Mouse (Mus musculus) induced T-regulatory cell, adult 2 months (primary cell): ENCODE measurements around the gene B4galt7.
"Not testable (repeated sequence)": the region's sequence is repeated elsewhere in the genome, so short reads cannot be mapped to it uniquely, and the experiment has no call there.

Source experiments
- DNase-seq: peaks from one replicate; pipeline ENCODE4 v3.0.0-alpha.2; 2012; ENCODE audit warnings: low read depth

Gene B4galt7

GRCm38 (mm10) chr13:55599566-55600540, at the start of gene B4galt7:
Gene B4galt7 (plus strand): TSS chr13:55599896.
- DNase-seq = peak; percentile 85

DNA sequence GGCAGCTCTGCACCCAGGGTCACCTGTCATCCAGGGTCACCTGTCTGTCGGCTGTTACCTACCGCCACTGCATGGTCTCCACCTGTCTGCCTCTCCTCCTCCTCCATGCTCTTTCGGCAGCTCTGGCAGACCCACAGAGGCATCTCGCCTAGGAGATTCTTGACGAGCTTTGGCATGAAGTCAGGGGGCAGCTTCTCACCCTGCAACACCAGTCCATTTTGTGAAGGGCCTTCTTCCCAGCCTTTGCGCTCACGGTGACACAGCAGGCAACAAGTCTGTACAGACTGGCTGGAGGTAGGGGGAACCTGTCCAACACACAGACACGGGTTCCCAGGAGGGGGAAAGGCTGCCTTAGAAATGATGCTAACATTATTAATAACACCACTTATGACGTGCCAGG, 43.8 kb upstream of the B4galt7 start:
- DNase-seq = no peak

DNA sequence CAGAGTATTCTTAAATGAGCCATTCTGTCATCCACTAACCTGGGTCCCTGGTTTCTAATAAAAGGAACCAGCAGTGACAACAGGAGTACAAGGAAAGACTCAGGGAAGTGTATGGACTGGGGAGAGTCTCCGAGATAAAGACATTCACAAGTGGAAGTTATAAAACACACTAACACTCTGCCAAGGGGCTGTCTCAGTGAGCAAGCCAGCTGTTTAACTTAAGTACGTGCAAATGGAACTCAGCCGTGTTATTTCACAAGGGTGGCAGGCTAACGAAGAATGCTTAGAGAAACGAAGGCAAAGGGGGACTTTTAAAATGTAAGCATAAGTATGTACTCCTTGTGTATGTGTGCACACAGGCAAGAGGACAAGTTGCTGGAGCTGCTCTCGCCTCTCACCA, 42.2 kb upstream of the B4galt7 start:
- no peak for DNase-seq

GRCm38 (mm10) chr13:55563266-55563879, 36.3 kb upstream of the B4galt7 start:
- no peak for DNase-seq

- DNase-seq = no peak
Observed at GRCm38 (mm10) chr13:55567001-55567400, 32.7 kb upstream of the B4galt7 start.

GRCm38 (mm10) chr13:55567949-55568348, 31.7 kb upstream of the B4galt7 start:
- DNase-seq = no peak

DNA sequence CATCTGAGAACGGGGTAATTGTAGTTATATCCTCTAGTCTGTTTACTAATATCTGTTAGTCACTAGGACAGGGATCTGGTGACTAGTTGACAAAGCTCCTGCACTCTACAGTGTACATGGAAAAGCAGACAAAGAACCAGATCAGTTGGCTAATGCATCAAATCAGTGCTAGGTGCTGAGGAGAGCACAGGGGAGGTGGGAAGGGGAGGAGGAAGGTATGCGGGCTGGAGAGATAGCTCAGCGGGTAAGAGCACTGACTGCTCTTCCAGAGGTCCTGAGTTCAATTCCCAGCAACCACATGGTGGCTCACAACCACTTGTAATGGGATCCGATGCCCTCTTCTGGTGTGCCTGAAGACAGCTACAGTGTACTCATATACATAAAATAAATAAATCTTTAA, 31.2 kb upstream of the B4galt7 start:
- not testable (repeated sequence) for DNase-seq

DNA sequence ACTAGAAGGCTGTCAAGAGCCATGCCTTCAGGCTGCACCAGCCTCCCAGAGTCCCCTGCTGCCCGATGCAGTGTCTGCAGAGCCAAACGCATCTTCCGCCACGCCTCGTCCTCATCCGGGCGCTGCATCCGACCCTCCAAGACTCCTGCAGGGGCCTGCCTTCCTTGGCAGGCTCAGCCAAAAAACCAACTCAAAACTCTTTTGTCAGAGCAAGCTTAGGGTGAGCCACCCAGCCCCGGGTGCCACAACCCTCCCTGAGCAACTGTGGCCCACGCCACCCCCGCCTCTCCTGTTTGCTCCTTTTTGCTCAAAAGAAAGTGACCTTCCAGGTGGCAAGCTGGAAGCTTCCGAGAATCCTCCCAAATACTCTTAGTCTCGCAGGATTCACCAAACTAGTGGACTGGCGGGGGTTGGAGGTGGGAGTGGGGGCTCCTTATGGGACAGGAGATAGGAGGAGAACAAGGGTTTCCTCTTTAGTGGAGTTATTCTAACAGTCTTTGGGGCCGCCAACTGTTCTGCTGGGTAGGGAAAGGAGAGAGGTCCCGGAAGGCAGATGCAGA, 29.9 kb upstream of the B4galt7 start:
- DNase-seq = peak; percentile 36

DNA sequence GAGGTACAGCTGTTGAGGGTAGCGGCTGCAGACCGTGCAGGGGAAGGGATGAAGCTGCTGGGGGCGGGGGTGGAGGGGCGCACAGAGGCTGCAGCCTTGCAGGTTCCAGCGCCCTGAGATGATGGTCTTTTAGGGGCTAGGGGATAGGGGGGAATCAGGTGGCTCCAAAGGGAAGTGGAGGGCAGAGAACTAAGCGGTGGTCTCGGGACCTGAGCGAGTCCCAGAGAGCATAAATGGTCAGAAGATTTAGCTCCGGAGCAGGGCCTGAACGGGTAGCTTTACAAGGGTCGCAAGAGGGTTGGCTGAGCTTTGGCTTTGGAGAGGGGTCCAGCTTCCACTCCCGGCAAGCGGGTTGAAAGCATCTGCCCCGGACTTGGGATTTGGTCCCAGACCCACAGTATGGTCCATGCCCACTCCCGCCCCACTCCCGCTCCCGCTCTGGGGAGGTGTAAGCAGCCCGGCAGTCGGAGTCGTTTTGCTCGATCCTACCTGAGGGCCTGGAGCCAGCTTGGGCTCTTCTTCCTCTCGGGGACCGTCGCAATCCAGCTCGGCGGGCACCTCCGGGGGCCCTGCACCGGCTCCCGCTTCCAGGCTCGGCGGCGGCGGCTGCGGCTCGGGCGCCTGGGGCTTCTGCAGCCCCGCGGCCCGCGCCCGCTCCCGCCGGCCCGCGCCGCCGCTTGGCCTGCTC, 29.3 kb upstream of the B4galt7 start:
- peak; percentile 43 for DNase-seq

- peak; percentile 95 for DNase-seq
Observed at GRCm38 (mm10) chr13:55571027-55571751, 28.5 kb upstream of the B4galt7 start, which contains the start of gene Fam193b. Gene Fam193b (minus strand): TSS chr13:55571120.

DNA sequence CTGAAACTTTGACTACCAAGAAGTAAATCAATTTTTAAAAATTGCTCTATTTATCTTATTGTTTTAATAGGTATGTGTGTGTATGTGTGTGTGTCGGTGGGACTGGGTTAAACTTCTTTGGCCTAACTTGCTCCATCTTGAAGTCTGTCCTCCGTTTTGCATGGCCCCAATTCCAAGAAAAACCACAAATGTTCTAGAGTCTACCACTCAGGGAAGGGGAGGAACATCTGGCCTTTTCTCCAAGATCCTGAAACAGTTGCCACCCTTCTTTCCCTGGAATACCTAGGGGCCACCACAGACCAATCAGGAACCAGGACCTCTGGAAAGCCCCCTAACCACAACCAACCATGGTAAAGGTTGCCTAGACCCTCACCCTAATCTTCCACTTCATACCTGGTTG, 27.7 kb upstream of the B4galt7 start:
- peak; percentile 27 for DNase-seq

DNA sequence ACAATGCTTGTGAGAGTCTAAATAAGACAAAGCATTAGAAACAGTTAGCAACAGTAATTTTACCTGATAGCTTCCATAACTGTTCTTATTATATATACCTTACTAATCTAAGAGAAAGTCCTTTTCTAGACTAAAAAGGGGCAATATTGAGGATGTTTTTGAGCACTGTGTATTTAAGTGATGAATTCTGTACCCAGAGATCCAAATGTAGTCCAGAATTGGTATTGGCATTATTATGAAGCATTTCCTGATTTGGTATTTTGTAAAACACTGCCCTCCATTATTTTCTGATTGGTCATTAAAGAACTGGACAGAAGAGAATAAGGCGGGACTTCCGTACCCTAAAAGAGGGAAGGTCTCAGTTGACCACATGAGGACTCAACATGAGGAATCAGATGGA, 26.3 kb upstream of the B4galt7 start, which contains the start of gene Tmed9:
TSS of gene Tmed9 (plus strand) at position 301 of the 400 bp plus-strand sequence.
- DNase-seq = no peak

- DNase-seq = peak; percentile 41
Observed at GRCm38 (mm10) chr13:55574321-55574720, 25.4 kb upstream of the B4galt7 start.

DNA sequence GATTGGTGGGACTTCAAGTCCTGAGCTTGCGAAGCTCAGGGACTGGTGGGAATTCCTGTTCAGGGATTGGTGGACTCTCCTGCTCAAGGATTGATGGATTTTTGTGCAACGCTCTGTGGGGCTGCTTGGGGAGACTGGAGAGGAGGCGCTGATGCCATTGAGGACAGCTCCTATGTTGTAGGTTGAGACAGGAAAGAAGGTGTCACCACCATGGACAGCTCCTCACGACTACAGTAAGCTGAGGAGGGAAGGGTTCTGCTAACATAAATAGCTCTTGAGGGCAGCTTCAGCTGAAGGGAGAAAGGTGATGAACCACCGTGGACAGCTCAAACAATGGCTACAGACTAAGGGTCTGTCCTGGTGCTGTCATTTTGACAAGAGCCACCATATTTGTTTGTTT, 23.8 kb upstream of the B4galt7 start:
- DNase-seq = peak; percentile 50

DNA sequence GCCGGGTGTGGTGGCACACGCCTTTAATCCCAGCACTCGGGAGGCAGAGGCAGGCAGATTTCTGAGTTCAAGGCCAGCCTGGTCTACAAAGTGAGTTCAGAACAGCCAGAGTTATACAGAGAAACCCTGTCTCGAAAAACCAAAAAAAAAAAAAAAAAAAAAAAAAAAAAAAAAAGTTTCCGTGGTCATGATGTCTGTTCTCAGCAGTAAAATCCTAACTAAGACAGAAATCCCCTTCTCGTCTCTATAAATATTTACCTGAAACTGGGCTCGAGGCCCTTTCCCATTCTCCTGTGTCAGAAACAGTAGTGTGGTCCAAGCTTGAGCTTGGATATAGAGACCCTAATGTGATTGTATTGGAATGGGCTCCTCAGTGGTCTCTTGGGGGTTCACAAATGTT, 22.8 kb upstream of the B4galt7 start:
- not testable (repeated sequence) for DNase-seq

DNA sequence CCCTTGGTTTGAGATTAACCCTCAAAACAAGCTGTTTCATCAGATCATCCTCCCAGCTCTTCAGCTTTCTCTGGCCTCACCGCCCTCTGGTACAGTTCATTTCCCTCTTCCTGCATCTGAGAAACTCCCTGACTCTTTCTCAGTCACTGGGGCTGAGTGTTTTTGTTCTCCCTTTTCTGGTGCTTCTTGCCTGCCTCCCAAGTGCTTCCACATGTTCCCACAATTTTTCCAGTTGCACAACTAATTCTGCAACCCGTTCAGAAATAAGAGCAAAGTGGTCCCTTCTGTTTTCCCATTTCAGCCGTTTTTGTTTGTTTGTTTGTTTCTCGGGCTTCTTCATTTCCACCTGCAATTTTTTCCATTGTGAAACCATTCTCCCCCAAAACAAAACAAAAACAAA, 21.6 kb upstream of the B4galt7 start:
- DNase-seq = no peak

- DNase-seq = peak; percentile 27
Observed at GRCm38 (mm10) chr13:55591961-55592490, 7.7 kb upstream of the B4galt7 start.

DNA sequence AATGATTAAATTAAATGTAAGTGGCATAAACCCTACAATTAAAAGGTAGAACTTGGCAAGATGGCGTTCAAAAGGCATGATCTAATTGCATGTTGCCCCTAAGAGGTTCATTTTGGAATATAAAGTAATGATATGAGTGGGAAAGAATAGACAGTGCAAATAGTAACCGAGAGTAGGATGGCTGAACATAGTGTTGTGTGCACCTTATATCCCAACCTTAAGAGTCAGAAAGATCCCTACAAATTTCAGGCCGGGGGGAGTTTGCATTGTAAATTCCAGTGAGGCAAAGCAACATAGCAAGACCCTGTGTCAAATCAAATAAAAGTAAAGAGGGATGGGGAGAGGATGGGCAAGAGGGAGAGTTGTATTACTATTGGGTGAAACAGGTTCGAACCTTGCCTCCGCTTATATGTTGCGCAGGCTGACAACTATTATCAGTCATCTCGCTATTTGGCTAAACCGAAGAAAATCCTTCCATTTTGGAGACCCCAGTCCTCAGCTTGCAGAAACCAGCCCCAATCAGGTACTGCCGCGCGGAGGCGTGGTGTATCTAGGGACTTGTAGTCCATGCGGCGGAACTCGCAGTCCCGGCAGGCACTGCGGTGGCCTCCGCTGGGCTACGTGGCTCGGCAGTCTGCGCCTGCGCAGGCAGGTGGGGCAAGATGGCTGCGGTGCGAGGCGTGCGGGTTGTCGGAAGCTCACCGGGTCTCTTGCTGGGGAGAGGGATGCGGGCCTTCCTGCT, 7.0 kb upstream of the B4galt7 start:
- peak; percentile 97 for DNase-seq

- no peak for DNase-seq
Observed at GRCm38 (mm10) chr13:55593254-55593747, 6.4 kb upstream of the B4galt7 start.

DNA sequence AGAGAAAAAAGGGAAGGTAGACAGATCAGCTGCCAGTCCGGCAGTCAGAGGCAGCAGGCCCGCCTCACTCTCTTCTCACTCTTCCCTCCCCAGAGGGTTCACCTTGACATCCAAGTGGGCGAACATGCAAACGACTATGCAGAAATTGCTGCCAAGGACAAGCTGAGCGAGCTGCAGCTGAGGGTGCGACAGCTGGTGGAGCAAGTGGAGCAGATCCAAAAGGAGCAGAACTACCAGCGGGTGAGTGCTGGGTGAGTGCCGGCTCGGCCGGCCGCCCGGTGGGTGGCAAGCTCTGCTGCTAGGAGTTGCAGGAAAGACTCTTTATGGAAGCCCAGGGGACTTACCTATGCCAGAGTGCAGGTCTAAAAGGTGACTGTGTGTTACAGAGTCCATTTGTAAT, 4.3 kb upstream of the B4galt7 start:
- no peak for DNase-seq
